Mouse (Mus musculus) heart, embryonic 11.5 days (tissue): ENCODE measurements around the gene Fbxl19. TPM values are rescaled to one million over a fixed set of nuclear protein-coding genes. Genes with fewer than 3 reads are reported as not detected.

Experiments used
- ATAC-seq: fragments of 200-750 bp; cut with Nextera tagmentation; replicated peaks from 2 replicates; pipeline ENCODE4 v1.8.0; 2017; ENCODE audit warnings: moderate library complexity; ENCODE audit not compliant: insufficient number of reproducible peaks, low FRiP score, low TSS enrichment
- H3K27ac ChIP-seq: fragments of 300-500 bp; sonication (generic); 2 replicates; pipeline ENCODE4 v1.5.1; 2014; ENCODE audit warnings: mild to moderate bottlenecking, low read depth, low read length
- H3K27me3 ChIP-seq: fragments of 300-500 bp; sonication (generic); 2 replicates; pipeline ENCODE4 v1.6.1; 2014; ENCODE audit warnings: mild to moderate bottlenecking, low read length, mixed read lengths; ENCODE audit not compliant: control insufficient read depth, insufficient read depth
- H3K36me3 ChIP-seq: fragments of 300-500 bp; sonication (generic); 2 replicates; pipeline ENCODE4 v1.6.1; 2014; ENCODE audit warnings: mild to moderate bottlenecking, low read length, moderate library complexity, mixed read lengths; ENCODE audit not compliant: control insufficient read depth, insufficient read depth
- H3K4me1 ChIP-seq: fragments of 300-500 bp; sonication (generic); 2 replicates; pipeline ENCODE4 v1.6.1; 2014; ENCODE audit warnings: low read length; ENCODE audit not compliant: control insufficient read depth, insufficient read depth
- H3K4me2 ChIP-seq: fragments of 300-500 bp; sonication (generic); 2 replicates; pipeline ENCODE4 v1.6.1; 2014; ENCODE audit warnings: mild to moderate bottlenecking, moderate library complexity
- H3K4me3 ChIP-seq: fragments of 300-500 bp; sonication (generic); 2 replicates; pipeline ENCODE4 v1.5.1; 2014; ENCODE audit warnings: low read depth, low read length
- H3K9ac ChIP-seq: fragments of 300-500 bp; sonication (generic); 2 replicates; pipeline ENCODE4 v1.6.1; 2014; ENCODE audit warnings: mild to moderate bottlenecking, low read depth, low read length, moderate library complexity
- H3K9me3 ChIP-seq: fragments of 300-500 bp; sonication (generic); replicated peaks from 2 replicates; pipeline ENCODE4 v1.6.1; 2016; ENCODE audit warnings: low read length; ENCODE audit not compliant: control insufficient read depth
- WGBS: fragments of 180-500 bp; shearing (Covaris S2); extraction: QIAGEN DNeasy Blood & Tissue Kit; methylation state at CpG from one replicate; pipeline ENCODE4 v1.1.7; 2014; ENCODE audit not compliant: insufficient replicate concordance; 5-methylcytosine and 5-hydroxymethylcytosine counted together
- polyA plus RNA-seq: library from polyadenylated mRNA; unstranded; fragments of >200 nt; fragmentation: Nextera tagmentation; extraction: Ambion mirVana; gene quantifications from 2 replicates; pipeline ENCODE4 v1.2.1, GENCODE M21; 2014

The Fbxl19 gene
- 2.5 and 3.3 TPM in 2 replicates for polyA plus RNA-seq

DNA sequence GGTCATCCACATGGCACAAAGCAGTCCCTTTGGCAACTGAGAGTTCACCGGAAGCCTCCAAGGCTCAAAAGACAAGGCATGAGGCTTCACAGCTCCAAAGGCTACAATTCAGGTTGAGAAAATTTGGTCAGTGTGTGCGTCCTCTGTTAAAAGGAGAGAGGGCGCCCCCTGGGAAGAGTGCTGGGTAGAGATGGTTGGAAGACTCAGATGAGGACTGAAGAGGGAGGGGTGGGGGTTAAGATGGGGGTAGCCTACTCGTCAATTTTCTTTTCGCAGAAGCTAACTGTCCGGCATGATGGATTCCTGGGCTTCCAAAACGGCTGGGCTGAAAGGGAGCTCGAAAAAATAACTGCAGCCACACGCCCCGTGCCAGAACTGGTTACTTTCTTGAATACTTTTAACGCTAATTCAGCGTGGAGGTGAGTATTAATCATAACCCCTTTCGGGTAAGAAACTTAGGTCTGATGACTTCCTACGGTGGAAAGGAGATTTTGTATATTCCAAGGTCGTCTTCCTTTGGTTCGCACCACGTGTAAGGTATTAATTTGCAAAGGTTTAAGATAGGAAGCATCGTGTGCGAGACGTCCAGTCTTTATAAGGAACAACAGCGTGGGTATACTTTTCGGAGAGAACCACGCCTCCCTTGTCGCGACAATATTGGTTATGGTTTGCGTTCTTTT is at the start of gene Fbxl19:
Gene Fbxl19, plus strand, starts transcription at position 178 of the 680 bp plus-strand sequence.
- no peaks in the 10 kb centered on the region for H3K9me3 ChIP-seq
- H3K4me1 ChIP-seq: peaks cover 11% of the 10 kb centered on the region; the same call in 1 of the 2 replicates
- peak within 1 kb of the TSS; percentile 98 for H3K4me2 ChIP-seq
- peaks cover 5% of the 10 kb centered on the region for H3K36me3 ChIP-seq
- H3K9ac ChIP-seq: peak within 1 kb of the TSS; percentile 83
- peak within 1 kb of the TSS; percentile 81 for H3K4me3 ChIP-seq
- under 1% methylated on average over 26 of the region's 26 CpGs for WGBS
- no peaks in the 10 kb centered on the region for H3K27me3 ChIP-seq
- ATAC-seq: no peak
- peak within 1 kb of the TSS; percentile 90 for H3K27ac ChIP-seq

- Histone ChIP-seq H3K9me3 (no peaks in the 10 kb centered on the region), H3K4me3 (no peak overlapping the region), H3K4me1 (no peaks in the 10 kb centered on the region), H3K27ac (no peak overlapping the region), H3K9ac (no peak overlapping the region), H3K4me2 (no peak overlapping the region), H3K36me3 (peaks cover 6% of the 10 kb centered on the region; the same call in 1 of the 2 replicates), H3K27me3 (no peaks in the 10 kb centered on the region)
- 69% methylated on average over 6 of the region's 6 CpGs for WGBS
- ATAC-seq: no peak
These were observed 45.4 kb upstream of the Fbxl19 start for GRCm38 (mm10) chr7:127698986-127699385.

- peaks cover 8% of the 10 kb centered on the region; the same call in 1 of the 2 replicates for H3K36me3 ChIP-seq
- H3K4me1 ChIP-seq: no peaks in the 10 kb centered on the region
- H3K9ac ChIP-seq: no peak overlapping the region
- 69% methylated on average over 3 of the region's 3 CpGs for WGBS
- no peak overlapping the region for H3K4me3 ChIP-seq
- no peaks in the 10 kb centered on the region for H3K9me3 ChIP-seq
- H3K27ac ChIP-seq: no peak overlapping the region
- no peak overlapping the region for H3K4me2 ChIP-seq
- H3K27me3 ChIP-seq: no peaks in the 10 kb centered on the region
- ATAC-seq: no peak
These were observed 43.5 kb upstream of the Fbxl19 start for GRCm38 (mm10) chr7:127700712-127701331.

GRCm38 (mm10) chr7:127703561-127704178 is 40.7 kb upstream of the Fbxl19 start:
- H3K27ac ChIP-seq: no peak overlapping the region
- no peaks in the 10 kb centered on the region for H3K27me3 ChIP-seq
- no peaks in the 10 kb centered on the region for H3K9me3 ChIP-seq
- no peak for ATAC-seq
- no peak overlapping the region for H3K9ac ChIP-seq
- peaks cover 13% of the 10 kb centered on the region for H3K4me1 ChIP-seq
- H3K36me3 ChIP-seq: peaks cover 8% of the 10 kb centered on the region; the same call in 1 of the 2 replicates
- no peak overlapping the region for H3K4me2 ChIP-seq
- WGBS: 89% methylated on average over 8 of the region's 8 CpGs
- H3K4me3 ChIP-seq: no peak overlapping the region

GRCm38 (mm10) chr7:127704598-127704997 is 39.7 kb upstream of the Fbxl19 start:
- H3K36me3 ChIP-seq: peaks cover 8% of the 10 kb centered on the region; the same call in 1 of the 2 replicates
- 78% methylated on average over 6 of the region's 6 CpGs for WGBS
- no peak overlapping the region for H3K9ac ChIP-seq
- no peak overlapping the region for H3K4me3 ChIP-seq
- peaks cover 13% of the 10 kb centered on the region for H3K4me1 ChIP-seq
- ATAC-seq: no peak
- H3K27me3 ChIP-seq: no peaks in the 10 kb centered on the region
- no peak overlapping the region for H3K27ac ChIP-seq
- no peaks in the 10 kb centered on the region for H3K9me3 ChIP-seq
- H3K4me2 ChIP-seq: no peak overlapping the region

DNA sequence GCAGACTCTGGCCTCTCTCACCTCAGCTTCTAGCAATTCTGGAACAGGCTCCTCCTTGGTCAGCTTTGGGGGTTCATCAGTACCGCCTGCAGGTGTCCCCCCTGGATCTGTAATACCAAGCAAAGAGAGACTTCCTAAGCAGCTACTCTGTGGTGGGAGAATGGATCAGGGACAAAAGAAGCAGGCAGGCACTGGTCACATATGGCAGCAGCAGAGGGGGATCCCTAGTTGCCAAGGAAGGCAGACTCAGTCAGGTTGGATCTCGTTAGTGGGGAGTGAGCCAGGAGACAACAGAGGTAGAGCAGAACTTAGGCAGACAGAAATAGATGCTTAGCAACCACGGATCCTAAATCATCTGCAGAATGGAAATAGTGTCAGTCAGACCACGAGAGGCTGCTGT is 38.6 kb upstream of the Fbxl19 start:
- Histone ChIP-seq H3K4me1 (peaks cover 13% of the 10 kb centered on the region), H3K27ac (no peak overlapping the region), H3K36me3 (peaks cover 8% of the 10 kb centered on the region; the same call in 1 of the 2 replicates), H3K9ac (no peak overlapping the region), H3K4me3 (no peak overlapping the region), H3K27me3 (no peaks in the 10 kb centered on the region), H3K4me2 (no peak overlapping the region), H3K9me3 (no peaks in the 10 kb centered on the region)
- ATAC-seq: no peak
- 71% methylated on average over 4 of the region's 4 CpGs for WGBS

- peaks cover 16% of the 10 kb centered on the region for H3K4me1 ChIP-seq
- peaks cover 8% of the 10 kb centered on the region; the same call in 1 of the 2 replicates for H3K36me3 ChIP-seq
- ATAC-seq: no peak
- H3K4me2 ChIP-seq: peak overlapping the region; percentile 75
- H3K9me3 ChIP-seq: no peaks in the 10 kb centered on the region
- peak overlapping the region; percentile 71 for H3K4me3 ChIP-seq
- no peaks in the 10 kb centered on the region for H3K27me3 ChIP-seq
- peak overlapping the region; percentile 93; the same call in 1 of the 2 replicates for H3K27ac ChIP-seq
- 27% methylated on average over 22 of the region's 22 CpGs for WGBS
- peak overlapping the region; percentile 87 for H3K9ac ChIP-seq
These were observed 37.0 kb upstream of the Fbxl19 start for GRCm38 (mm10) chr7:127707045-127707956.

GRCm38 (mm10) chr7:127707957-127708206 is 36.5 kb upstream of the Fbxl19 start:
- Histone ChIP-seq H3K36me3 (peaks cover 4% of the 10 kb centered on the region; the same call in 1 of the 2 replicates), H3K9ac (peak overlapping the region; percentile 87), H3K4me1 (peaks cover 22% of the 10 kb centered on the region), H3K9me3 (no peaks in the 10 kb centered on the region), H3K27me3 (no peaks in the 10 kb centered on the region), H3K4me3 (peak overlapping the region; percentile 71), H3K27ac (peak overlapping the region; percentile 93), H3K4me2 (peak overlapping the region; percentile 75)
- 0 out of 2 replicates have a peak, but pooled peaks have one; percentile 1 for ATAC-seq
- 0% methylated on average over 5 of the region's 5 CpGs for WGBS
